Mouse (Mus musculus) liver, embryonic 15.5 days (tissue): ENCODE data around the gene Capn1. TPM values are rescaled to one million over a fixed set of nuclear protein-coding genes. Genes with fewer than 3 reads are reported as not detected.

ENCODE experiments used
- ATAC-seq: fragments of 200-750 bp; cut with Nextera tagmentation; 2 replicates; pipeline ENCODE4 v1.8.0; 2017; ENCODE audit warnings: moderate number of reproducible peaks, mild to moderate bottlenecking, moderate library complexity; ENCODE audit not compliant: insufficient read depth
- H3K27ac ChIP-seq: fragments of 300-500 bp; sonication (generic); replicated peaks from 2 replicates; pipeline ENCODE4 v1.5.1; 2015; ENCODE audit warnings: mild to moderate bottlenecking, inconsistent platforms
- H3K27me3 ChIP-seq: fragments of 300-500 bp; sonication (generic); 2 replicates; pipeline ENCODE4 v1.6.1; 2015; ENCODE audit warnings: mild to moderate bottlenecking, inconsistent platforms
- H3K36me3 ChIP-seq: fragments of 300-500 bp; sonication (generic); replicated peaks from 2 replicates; pipeline ENCODE4 v1.6.1; 2015; ENCODE audit warnings: moderate library complexity, mild to moderate bottlenecking, inconsistent platforms
- H3K4me1 ChIP-seq: fragments of 300-500 bp; sonication (generic); replicated peaks from 2 replicates; pipeline ENCODE4 v1.6.1; 2015; ENCODE audit warnings: inconsistent platforms
- H3K4me2 ChIP-seq: fragments of 300-500 bp; sonication (generic); 2 replicates; pipeline ENCODE4 v1.6.1; 2015; ENCODE audit warnings: moderate library complexity, mild to moderate bottlenecking, inconsistent platforms
- H3K4me3 ChIP-seq: fragments of 300-500 bp; sonication (generic); replicated peaks from 2 replicates; pipeline ENCODE4 v1.5.1; 2015; ENCODE audit warnings: mild to moderate bottlenecking, inconsistent platforms
- H3K9ac ChIP-seq: fragments of 300-500 bp; sonication (generic); 2 replicates; pipeline ENCODE4 v1.6.1; 2015; ENCODE audit warnings: moderate library complexity, mild to moderate bottlenecking, inconsistent platforms
- H3K9me3 ChIP-seq: fragments of 300-500 bp; sonication (generic); replicated peaks from 2 replicates; pipeline ENCODE4 v1.6.1; 2016; ENCODE audit warnings: inconsistent platforms
- WGBS: fragments of 180-500 bp; shearing (Covaris S2); methylation state at CpG from one replicate; pipeline ENCODE4 v1.1.7; 2015; ENCODE audit warnings: mixed read lengths; ENCODE audit not compliant: insufficient replicate concordance; 5-methylcytosine and 5-hydroxymethylcytosine counted together
- polyA plus RNA-seq: library from polyadenylated mRNA; unstranded; fragments of >200 nt; fragmentation: Nextera tagmentation; extraction: Ambion mirVana; gene quantifications from 2 replicates; pipeline ENCODE4 v1.2.1, GENCODE M21; 2015

Capn1 gene
- polyA plus RNA-seq, 1 experiment from 2014 or later, result 25.1 TPM

- Histone ChIP-seq H3K4me2 (peak overlapping the region; percentile 43), H3K36me3 (peaks cover 64% of the 10 kb centered on the region), H3K27ac (peak overlapping the region; percentile 77; the same call in 1 of the 2 replicates), H3K4me1 (peaks cover 39% of the 10 kb centered on the region), H3K27me3 (no peaks in the 10 kb centered on the region), H3K4me3 (no peak overlapping the region), H3K9ac (no peak overlapping the region), H3K9me3 (no peaks in the 10 kb centered on the region)
- WGBS, result 48% methylated on average over 6 of the region's 6 CpGs
- ATAC-seq, result no peak
These were observed 26.1 kb downstream of the Capn1 start for GRCm38 (mm10) chr19:5989585-5989984.

DNA sequence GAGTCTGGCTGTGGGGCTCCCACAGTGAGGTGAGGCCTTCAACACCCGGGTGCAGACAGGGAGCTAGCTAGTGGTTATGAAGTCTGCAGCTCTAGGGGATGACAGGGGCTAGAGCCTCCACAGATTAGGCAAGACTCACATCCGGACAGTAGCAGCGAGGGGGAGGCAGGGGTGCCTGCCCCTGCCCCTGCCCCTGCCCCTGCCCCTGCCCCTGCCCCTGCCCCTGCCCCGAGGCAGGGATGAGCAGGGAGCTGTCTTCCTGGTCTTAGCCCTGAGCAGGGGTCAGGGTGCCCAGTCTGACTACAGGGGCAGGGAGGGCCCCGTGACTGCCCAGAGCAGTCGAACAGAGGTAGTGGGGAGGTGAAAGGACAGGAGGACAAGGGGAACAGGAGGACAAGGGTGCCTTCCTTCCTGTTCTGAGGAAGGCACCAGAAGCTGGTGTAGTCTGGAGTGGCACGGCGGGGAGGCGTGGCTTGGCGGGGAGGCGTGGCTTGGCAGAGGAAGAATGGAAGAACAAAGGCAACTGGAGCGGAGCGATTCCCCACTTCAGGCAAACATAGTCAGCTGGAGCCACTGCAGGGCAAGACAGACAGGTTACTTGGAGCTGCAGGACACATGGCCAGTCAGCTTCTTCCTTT is 26.8 kb downstream of the Capn1 start:
- Histone ChIP-seq H3K27me3 (no peaks in the 10 kb centered on the region), H3K27ac (peak overlapping the region; percentile 77), H3K4me2 (peak overlapping the region; percentile 43), H3K36me3 (peaks cover 58% of the 10 kb centered on the region), H3K4me3 (no peak overlapping the region; the same call in 1 of the 2 replicates), H3K9ac (no peak overlapping the region), H3K4me1 (peaks cover 44% of the 10 kb centered on the region), H3K9me3 (no peaks in the 10 kb centered on the region)
- ATAC-seq, result peak; percentile 47
- 3% methylated on average over 13 of the region's 13 CpGs for WGBS

DNA sequence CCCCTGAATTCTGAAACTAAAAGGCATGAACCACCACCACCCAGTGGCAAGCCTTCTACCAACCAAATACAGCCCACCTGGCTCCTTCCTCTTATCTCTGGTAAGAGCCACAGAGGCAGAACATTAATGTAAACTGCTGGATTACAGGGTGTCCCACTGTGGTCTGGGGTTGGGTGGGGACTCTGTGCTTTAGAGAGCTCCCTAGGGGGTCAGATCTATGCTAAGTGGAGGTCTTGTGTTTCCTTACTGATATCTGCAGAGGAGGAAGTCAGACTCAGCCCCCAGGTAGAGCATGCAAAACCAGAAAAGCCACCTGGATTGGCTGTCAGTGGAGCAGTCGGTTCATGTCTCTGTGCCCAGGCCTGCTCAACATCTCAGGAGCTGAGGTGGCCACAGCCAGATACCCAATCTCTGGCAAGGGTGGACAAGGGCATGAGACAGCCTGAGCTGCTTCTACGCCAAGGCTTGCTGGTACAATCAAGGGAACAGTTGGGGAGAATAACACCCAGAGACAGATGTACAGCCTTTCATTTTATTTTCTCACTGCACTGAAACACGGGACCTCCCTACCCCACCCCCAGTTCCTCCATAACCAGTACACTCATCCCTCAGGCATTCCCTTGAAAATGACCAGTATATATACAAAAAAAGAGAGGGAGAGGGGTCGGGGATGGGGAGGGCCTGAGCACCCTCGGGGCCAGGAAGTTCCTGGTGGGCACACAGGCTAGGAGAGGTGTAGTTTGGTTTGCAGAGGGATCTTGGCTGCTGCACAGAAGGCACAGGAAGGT is 27.5 kb downstream of the Capn1 start:
- Histone ChIP-seq H3K4me2 (peak overlapping the region; percentile 43; the same call in 1 of the 2 replicates), H3K27ac (peak overlapping the region; percentile 77), H3K9ac (no peak overlapping the region), H3K4me1 (peaks cover 45% of the 10 kb centered on the region), H3K9me3 (no peaks in the 10 kb centered on the region), H3K4me3 (no peak overlapping the region), H3K27me3 (no peaks in the 10 kb centered on the region), H3K36me3 (peaks cover 51% of the 10 kb centered on the region)
- WGBS, result 19% methylated on average over 5 of the region's 5 CpGs
- ATAC-seq, result no peak

- WGBS, result 67% methylated on average over 4 of the region's 4 CpGs
These were observed 29.7 kb downstream of the Capn1 start, which contains the start of gene Slc22a20 for GRCm38 (mm10) chr19:5986043-5986442. Slc22a20 (minus strand) TSS chr19:5986143.

GRCm38 (mm10) chr19:5980477-5980876 is 35.2 kb downstream of the Capn1 start:
- no peak for ATAC-seq
- 26% methylated on average over 9 of the region's 9 CpGs for WGBS

More at GRCm38 (mm10) chr19:5986043-5986442, 29.7 kb downstream of the Capn1 start, which contains the start of gene Slc22a20:
- no peak within 1 kb of the TSS for H3K4me2 ChIP-seq
- no peak within 1 kb of the TSS for H3K4me3 ChIP-seq
- no peak for ATAC-seq
- no peak within 1 kb of the TSS for H3K9ac ChIP-seq
- no peaks in the 10 kb centered on the region for H3K27me3 ChIP-seq
- peaks cover 29% of the 10 kb centered on the region for H3K36me3 ChIP-seq
- H3K4me1 ChIP-seq, result peaks cover 38% of the 10 kb centered on the region
- no peaks in the 10 kb centered on the region for H3K9me3 ChIP-seq
- H3K27ac ChIP-seq, result no peak within 1 kb of the TSS

GRCm38 (mm10) chr19:5977717-5978116 is 38.0 kb downstream of the Capn1 start:
- Histone ChIP-seq H3K9me3 (no peaks in the 10 kb centered on the region), H3K4me3 (no peak overlapping the region), H3K9ac (no peak overlapping the region), H3K36me3 (no peaks in the 10 kb centered on the region), H3K4me2 (no peak overlapping the region), H3K27me3 (no peaks in the 10 kb centered on the region), H3K27ac (no peak overlapping the region), H3K4me1 (peaks cover 7% of the 10 kb centered on the region; the same call in 1 of the 2 replicates)
- ATAC-seq, result no peak
- WGBS, result 65% methylated on average over 3 of the region's 3 CpGs

More at GRCm38 (mm10) chr19:5980477-5980876, 35.2 kb downstream of the Capn1 start:
- H3K27ac ChIP-seq, result no peak overlapping the region
- H3K9me3 ChIP-seq, result no peaks in the 10 kb centered on the region
- no peaks in the 10 kb centered on the region for H3K36me3 ChIP-seq
- H3K4me3 ChIP-seq, result no peak overlapping the region
- no peak overlapping the region for H3K9ac ChIP-seq
- no peak overlapping the region for H3K4me2 ChIP-seq
- peaks cover 14% of the 10 kb centered on the region for H3K4me1 ChIP-seq
- H3K27me3 ChIP-seq, result no peaks in the 10 kb centered on the region

DNA sequence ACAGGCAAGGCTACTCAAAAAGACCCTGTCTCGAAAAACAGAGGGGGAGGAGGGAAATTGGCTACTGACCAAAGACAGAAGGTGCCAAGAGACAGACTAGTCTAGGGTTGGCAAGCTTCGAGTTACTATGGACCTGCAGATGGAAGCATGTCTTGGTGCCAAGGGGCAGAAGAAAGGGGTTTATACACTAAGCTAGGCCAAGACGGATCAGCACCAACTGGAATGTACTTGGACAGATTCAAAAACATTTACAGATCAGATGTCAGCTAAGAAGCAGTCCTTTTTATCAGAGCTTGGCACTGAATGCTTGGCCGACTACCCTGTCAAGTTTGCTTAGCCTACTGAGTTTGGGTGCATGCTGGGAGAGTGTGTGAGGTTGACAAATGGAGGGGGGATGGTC is 40.0 kb downstream of the Capn1 start:
- no peak overlapping the region for H3K4me2 ChIP-seq
- WGBS, result 59% methylated on average over 4 of the region's 4 CpGs
- no peaks in the 10 kb centered on the region for H3K27me3 ChIP-seq
- no peaks in the 10 kb centered on the region for H3K36me3 ChIP-seq
- peaks cover 12% of the 10 kb centered on the region for H3K4me1 ChIP-seq
- ATAC-seq, result no peak
- no peak overlapping the region for H3K4me3 ChIP-seq
- H3K9me3 ChIP-seq, result no peaks in the 10 kb centered on the region
- no peak overlapping the region for H3K27ac ChIP-seq
- H3K9ac ChIP-seq, result no peak overlapping the region

- H3K36me3 ChIP-seq, result no peaks in the 10 kb centered on the region
- H3K9ac ChIP-seq, result no peak overlapping the region
- no peak overlapping the region for H3K27ac ChIP-seq
- peaks cover 12% of the 10 kb centered on the region for H3K4me1 ChIP-seq
- no peak overlapping the region for H3K4me2 ChIP-seq
- H3K9me3 ChIP-seq, result no peaks in the 10 kb centered on the region
- no peak overlapping the region for H3K4me3 ChIP-seq
- 68% methylated on average over 4 of the region's 4 CpGs for WGBS
- ATAC-seq, result no peak
- no peaks in the 10 kb centered on the region for H3K27me3 ChIP-seq
These were observed 40.6 kb downstream of the Capn1 start for GRCm38 (mm10) chr19:5975112-5975511.

DNA sequence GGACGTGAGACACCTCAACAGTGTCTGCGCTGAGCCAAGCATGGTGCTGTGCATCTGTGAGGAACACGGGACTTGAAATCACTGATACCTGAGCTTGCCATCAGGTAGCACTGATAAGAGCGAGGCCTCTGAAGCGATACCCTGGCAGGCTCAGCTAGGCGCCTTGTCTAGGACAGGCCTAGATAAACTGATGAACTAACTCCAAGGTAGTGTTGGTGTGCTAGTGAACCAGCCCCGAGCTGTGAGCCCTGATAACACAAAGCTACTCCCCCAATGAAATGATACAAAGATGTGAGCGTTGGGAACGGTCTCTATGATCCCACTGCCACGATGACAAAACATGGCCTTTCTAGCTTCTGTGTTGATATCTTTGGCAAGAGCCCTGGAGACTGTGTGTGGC is 48.0 kb downstream of the Capn1 start:
- Histone ChIP-seq H3K9ac (no peak overlapping the region), H3K4me2 (peak overlapping the region; percentile 71), H3K9me3 (no peaks in the 10 kb centered on the region), H3K4me3 (peak overlapping the region; percentile 32; the same call in 1 of the 2 replicates), H3K27me3 (no peaks in the 10 kb centered on the region), H3K4me1 (peaks cover 76% of the 10 kb centered on the region), H3K27ac (peak overlapping the region; percentile 92), H3K36me3 (no peaks in the 10 kb centered on the region)
- 30% methylated on average over 10 of the region's 10 CpGs for WGBS
- ATAC-seq, result peak; percentile 83

- peak; percentile 68 for ATAC-seq
- 13% methylated on average over 6 of the region's 6 CpGs for WGBS
- H3K4me1 ChIP-seq, result peaks cover 83% of the 10 kb centered on the region
- peaks cover 1% of the 10 kb centered on the region; the same call in 1 of the 2 replicates for H3K36me3 ChIP-seq
- H3K27me3 ChIP-seq, result no peaks in the 10 kb centered on the region
- peak overlapping the region; percentile 92 for H3K27ac ChIP-seq
- no peaks in the 10 kb centered on the region for H3K9me3 ChIP-seq
- H3K4me2 ChIP-seq, result peak overlapping the region; percentile 71
- peak overlapping the region; percentile 32 for H3K4me3 ChIP-seq
- peak overlapping the region; percentile 47 for H3K9ac ChIP-seq
These were observed 48.9 kb downstream of the Capn1 start for GRCm38 (mm10) chr19:5966786-5967185.

DNA sequence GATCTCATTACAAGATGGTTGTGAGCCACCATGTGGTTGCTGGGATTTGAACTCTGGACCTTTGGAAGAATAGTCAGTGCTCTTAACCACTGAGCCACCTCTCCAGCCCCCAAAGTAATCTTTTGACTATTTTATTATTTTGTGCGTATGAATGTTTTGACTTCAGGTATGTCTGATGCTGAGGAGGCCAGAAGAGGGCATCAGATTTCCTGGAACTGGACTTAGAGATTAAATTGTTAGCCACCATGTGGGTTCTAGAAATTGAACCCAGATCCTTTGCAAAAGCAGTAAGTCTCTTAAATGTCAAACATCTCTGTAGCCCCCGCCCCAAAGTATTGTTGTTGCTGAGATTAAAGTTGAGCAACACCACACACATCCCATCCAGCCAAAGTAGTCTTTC is 49.8 kb downstream of the Capn1 start:
- Histone ChIP-seq H3K27ac (peak overlapping the region; percentile 92), H3K9ac (no peak overlapping the region)

More for the DNA sequence above, 49.8 kb downstream of the Capn1 start:
- WGBS, result 75% methylated on average over 2 of the region's 2 CpGs
- no peak overlapping the region for H3K4me2 ChIP-seq
- no peaks in the 10 kb centered on the region for H3K27me3 ChIP-seq
- no peak for ATAC-seq
- H3K4me1 ChIP-seq, result peaks cover 87% of the 10 kb centered on the region
- peaks cover 10% of the 10 kb centered on the region for H3K36me3 ChIP-seq
- H3K9me3 ChIP-seq, result no peaks in the 10 kb centered on the region
- no peak overlapping the region for H3K4me3 ChIP-seq
